Mouse (Mus musculus): ENCODE data around the gene Rora.

- TF ChIP-seq CTCF (conservative IDR thresholded peaks at IDR 0.05; ENCODE audit: low read length) = no peak
- no peak for TF ChIP-seq POU5F1 (IDR thresholded peaks at IDR 0.05; ENCODE audit: borderline replicate concordance, low read length)
Measured at GRCm38 (mm10) chr9:69390631-69391030, 737.0 kb downstream of the Rora start.

All from E14TG2a.4 (cell line).